Mouse (Mus musculus) brain, embryonic 14.5 days (tissue): ENCODE data around the gene AK157302.

Experiments
- CTCF ChIP-seq: fragments of 200-500 bp; IDR thresholded peaks from 2 replicates; pipeline ENCODE4 v1.5.1; 2012; ENCODE audit warnings: inconsistent platforms, mild to moderate bottlenecking, moderate library complexity, borderline replicate concordance; ENCODE audit not compliant: insufficient read depth, insufficient read length; ENCODE audit errors: extremely low read depth
- POLR2A ChIP-seq: fragments of 200-500 bp; IDR thresholded peaks from 2 replicates; pipeline ENCODE4 v1.6.1; 2012; ENCODE audit warnings: mild to moderate bottlenecking, inconsistent platforms, borderline replicate concordance; ENCODE audit not compliant: poor library complexity, insufficient read depth, insufficient read length, severe bottlenecking; ENCODE audit errors: extremely low read depth

GRCm38 (mm10) chr13:21542708-21543107, 47.7 kb downstream of the AK157302 start, which contains the start of gene Olfr1366:
- TF ChIP-seq CTCF (no peak), POLR2A (no peak)
